Mouse (Mus musculus) layer of hippocampus, adult 2 months (tissue): ENCODE measurements around the gene Hip1r. TPM values are rescaled to one million over a fixed set of nuclear protein-coding genes. Genes with fewer than 3 reads are reported as not detected.

Experiments
- DNase-seq, 2 experiments: peaks; one replicate each; pipeline ENCODE4 v3.0.0; 2022; ENCODE audit warnings: low spot score in 2 of 2
- H3K27ac ChIP-seq: fragments of 200-600 bp; 2 replicates; pipeline ENCODE4 v1.8.1; 2022
- H3K4me3 ChIP-seq: fragments of 200-600 bp; 2 replicates; pipeline ENCODE4 v1.8.1; 2022; ENCODE audit warnings: mild to moderate bottlenecking
- CTCF ChIP-seq: fragments of 200-600 bp; conservative IDR thresholded peaks from 2 replicates; pipeline ENCODE4 v1.8.1; 2022; ENCODE audit warnings: antibody characterized with exemption, mild to moderate bottlenecking, moderate library complexity
- total RNA-seq, 2 experiments: library from RNA; stranded (reverse); gene quantifications; 2 replicates each; pipeline ENCODE4 v1.2.3; 2021

Hip1r gene
- total RNA-seq, 2 experiments from 2014 or later: 42.8 to 43.8 TPM

- peak overlapping the region; percentile 87 for H3K27ac ChIP-seq
- TF ChIP-seq CTCF: no peak
- DNase-seq: no peak
- no peak overlapping the region for H3K4me3 ChIP-seq
Measured at GRCm38 (mm10) chr5:124017941-124018340, 44.5 kb downstream of the Hip1r start.

- Histone ChIP-seq H3K4me3 (peak overlapping the region; percentile 26), H3K27ac (peak overlapping the region; percentile 87)
- no peak for DNase-seq
- no peak for TF ChIP-seq CTCF
Measured at GRCm38 (mm10) chr5:124018651-124019050, 45.2 kb downstream of the Hip1r start.

- peak overlapping the region; percentile 87 for H3K27ac ChIP-seq
- no peak for TF ChIP-seq CTCF
- peak; percentile 75 to 91 for DNase-seq
- H3K4me3 ChIP-seq: peak overlapping the region; percentile 26; the same call in 1 of the 2 replicates
Measured at GRCm38 (mm10) chr5:124019348-124020216, 46.2 kb downstream of the Hip1r start.

GRCm38 (mm10) chr5:124021148-124021547 lies 47.7 kb downstream of the Hip1r start:
- DNase-seq: no peak
- no peak overlapping the region for H3K4me3 ChIP-seq
- TF ChIP-seq CTCF: no peak
- H3K27ac ChIP-seq: peak overlapping the region; percentile 82

- H3K27ac ChIP-seq: peak overlapping the region; percentile 82
- TF ChIP-seq CTCF: no peak
Measured at GRCm38 (mm10) chr5:124021701-124022100, 48.3 kb downstream of the Hip1r start.

GRCm38 (mm10) chr5:124022365-124022764 lies 48.9 kb downstream of the Hip1r start:
- Histone ChIP-seq H3K27ac (peak overlapping the region; percentile 82), H3K4me3 (no peak overlapping the region)
- DNase-seq: no peak
- no peak for TF ChIP-seq CTCF

More at GRCm38 (mm10) chr5:124021701-124022100, 48.3 kb downstream of the Hip1r start:
- no peak for DNase-seq
- H3K4me3 ChIP-seq: no peak overlapping the region

GRCm38 (mm10) chr5:124024677-124025076 lies 51.2 kb downstream of the Hip1r start:
- no peak for DNase-seq
- Histone ChIP-seq H3K4me3 (no peak overlapping the region), H3K27ac (peak overlapping the region; percentile 81)
- no peak for TF ChIP-seq CTCF

GRCm38 (mm10) chr5:124025146-124025545 lies 51.7 kb downstream of the Hip1r start:
- H3K4me3 ChIP-seq: no peak overlapping the region
- no peak for TF ChIP-seq CTCF
- peak overlapping the region; percentile 81 for H3K27ac ChIP-seq
- DNase-seq: no peak

- no peak for TF ChIP-seq CTCF
- H3K27ac ChIP-seq: peak overlapping the region; percentile 81
- DNase-seq: no peak
- no peak overlapping the region; the same call in 1 of the 2 replicates for H3K4me3 ChIP-seq
Measured at GRCm38 (mm10) chr5:124025587-124026441, 52.4 kb downstream of the Hip1r start.

GRCm38 (mm10) chr5:124026568-124026967 lies 53.1 kb downstream of the Hip1r start:
- no peak for TF ChIP-seq CTCF
- Histone ChIP-seq H3K27ac (peak overlapping the region; percentile 81), H3K4me3 (no peak overlapping the region)
- DNase-seq: no peak

- Histone ChIP-seq H3K4me3 (peak overlapping the region; percentile 30; the same call in 1 of the 2 replicates), H3K27ac (peak overlapping the region; percentile 93; the same call in 1 of the 2 replicates)
- no peak for DNase-seq
- TF ChIP-seq CTCF: no peak
Measured at GRCm38 (mm10) chr5:124027702-124028470, 54.5 kb downstream of the Hip1r start.

GRCm38 (mm10) chr5:124028680-124029079 lies 55.3 kb downstream of the Hip1r start:
- Histone ChIP-seq H3K27ac (peak overlapping the region; percentile 93), H3K4me3 (peak overlapping the region; percentile 30; the same call in 1 of the 2 replicates)
- TF ChIP-seq CTCF: no peak
- DNase-seq: no peak
